Mouse (Mus musculus) spleen, adult 2 months (tissue): Measurements from ENCODE around the gene Patl1. TPM values are rescaled to one million over a fixed set of nuclear protein-coding genes. Genes with fewer than 3 reads are reported as not detected.

Experiments
- DNase-seq, 2 experiments: peaks; one replicate each; pipeline versions ENCODE4 v3.0.0 to v3.0.0-alpha.2; 2012 to 2021; ENCODE audit warnings: low spot score in 2 of 2, low read depth in 1 of 2
- H3K27ac ChIP-seq: fragments of 200-500 bp; 2 replicates; pipeline ENCODE4 v1.5.1; 2012; ENCODE audit warnings: low read length, inconsistent platforms; ENCODE audit not compliant: insufficient read depth
- H3K27me3 ChIP-seq: fragments of 200-500 bp; 2 replicates; pipeline ENCODE4 v1.6.1; 2012; ENCODE audit warnings: mild to moderate bottlenecking, moderate library complexity, low read length, inconsistent platforms; ENCODE audit not compliant: control insufficient read depth, insufficient read depth
- H3K36me3 ChIP-seq: fragments of 200-500 bp; 2 replicates; pipeline ENCODE4 v1.6.1; 2012; ENCODE audit warnings: mild to moderate bottlenecking, low read length, inconsistent platforms; ENCODE audit not compliant: control insufficient read depth, insufficient read depth
- H3K4me1 ChIP-seq: fragments of 200-500 bp; 2 replicates; pipeline ENCODE4 v1.6.1; 2011; ENCODE audit warnings: inconsistent platforms; ENCODE audit not compliant: control insufficient read depth, insufficient read depth, insufficient read length
- H3K4me3 ChIP-seq: fragments of 200-500 bp; 2 replicates; pipeline ENCODE4 v1.5.1; 2011; ENCODE audit warnings: mild to moderate bottlenecking, inconsistent platforms; ENCODE audit not compliant: insufficient read depth, insufficient read length; ENCODE audit errors: extremely low read depth
- CTCF ChIP-seq: fragments of 200-500 bp; IDR thresholded peaks from 2 replicates; pipeline ENCODE4 v1.5.1; 2011; ENCODE audit warnings: mild to moderate bottlenecking, inconsistent platforms; ENCODE audit not compliant: insufficient read depth, insufficient read length, insufficient replicate concordance; ENCODE audit errors: extremely low read depth
- POLR2A ChIP-seq: fragments of 200-500 bp; IDR thresholded peaks from 2 replicates; pipeline ENCODE4 v1.6.1; 2011; ENCODE audit warnings: low read depth, low read length, inconsistent platforms
- WGBS: fragments of 180-500 bp; shearing (Covaris S2); methylation state at CpG from one replicate; pipeline ENCODE4 v1.1.7; 2018; 5-methylcytosine and 5-hydroxymethylcytosine counted together
- polyA plus RNA-seq: library from polyadenylated mRNA; depleted of rRNA; stranded (reverse); fragments of >200 nt; gene quantifications from 2 replicates; pipeline ENCODE4 v1.2.3, GENCODE M21; 2012

The Patl1 gene
- polyA plus RNA-seq, 1 experiment = 12.6 TPM

- peak within 1 kb of the TSS; percentile 78 for H3K27ac ChIP-seq
- H3K4me1 ChIP-seq = no peaks in the 10 kb centered on the region
- under 1% methylated on average over 59 of the region's 59 CpGs for WGBS
- TF ChIP-seq POLR2A = peak; percentile 79
- no peak for TF ChIP-seq CTCF
- DNase-seq = peak; percentile 99 to 100
- no peaks in the 10 kb centered on the region for H3K27me3 ChIP-seq
- no peaks in the 10 kb centered on the region for H3K36me3 ChIP-seq
- peak within 1 kb of the TSS; percentile 79 for H3K4me3 ChIP-seq
These were observed 53.1 kb downstream of the Patl1 start, which contains the start of gene Osbp for GRCm38 (mm10) chr19:11965023-11965942. TSS of gene Osbp (plus strand) at chr19:11965941.

- Histone ChIP-seq H3K27ac (no peak overlapping the region; the same call in 1 of the 2 replicates), H3K4me3 (peak overlapping the region; percentile 79), H3K27me3 (no peaks in the 10 kb centered on the region), H3K36me3 (peaks cover 5% of the 10 kb centered on the region), H3K4me1 (no peaks in the 10 kb centered on the region)
- TF ChIP-seq POLR2A (no peak), CTCF (no peak)
- WGBS = under 1% methylated on average over 18 of the region's 18 CpGs
- DNase-seq = peak; percentile 14 to 48
These were observed 54.0 kb downstream of the Patl1 start for GRCm38 (mm10) chr19:11966201-11966636.

- peaks cover 26% of the 10 kb centered on the region for H3K36me3 ChIP-seq
- WGBS = 81% methylated on average over 9 of the region's 9 CpGs
These were observed 57.2 kb downstream of the Patl1 start for GRCm38 (mm10) chr19:11969155-11970050.

GRCm38 (mm10) chr19:11973511-11974222, 61.5 kb downstream of the Patl1 start:
- Histone ChIP-seq H3K27me3 (no peaks in the 10 kb centered on the region), H3K4me1 (peaks cover 4% of the 10 kb centered on the region; the same call in 1 of the 2 replicates), H3K36me3 (peaks cover 50% of the 10 kb centered on the region), H3K4me3 (no peak overlapping the region), H3K27ac (no peak overlapping the region)
- 74% methylated on average over 13 of the region's 13 CpGs for WGBS
- peak in 1 of 2 experiments; percentile 13 for DNase-seq
- TF ChIP-seq CTCF (no peak), POLR2A (no peak)

More at GRCm38 (mm10) chr19:11969155-11970050, 57.2 kb downstream of the Patl1 start:
- no peak overlapping the region for H3K4me3 ChIP-seq
- no peaks in the 10 kb centered on the region for H3K27me3 ChIP-seq
- peaks cover 4% of the 10 kb centered on the region; the same call in 1 of the 2 replicates for H3K4me1 ChIP-seq
- TF ChIP-seq CTCF = no peak
- no peak for TF ChIP-seq POLR2A
- no peak for DNase-seq
- no peak overlapping the region for H3K27ac ChIP-seq

GRCm38 (mm10) chr19:11974223-11974540, 62.0 kb downstream of the Patl1 start:
- Histone ChIP-seq H3K27me3 (no peaks in the 10 kb centered on the region), H3K36me3 (peaks cover 55% of the 10 kb centered on the region), H3K27ac (no peak overlapping the region), H3K4me3 (no peak overlapping the region), H3K4me1 (peaks cover 4% of the 10 kb centered on the region; the same call in 1 of the 2 replicates)
- TF ChIP-seq CTCF = no peak
- TF ChIP-seq POLR2A = no peak
- WGBS = 90% methylated on average over 2 of the region's 2 CpGs
- no peak for DNase-seq

GRCm38 (mm10) chr19:11975683-11976082, 63.5 kb downstream of the Patl1 start:
- Histone ChIP-seq H3K36me3 (peaks cover 60% of the 10 kb centered on the region), H3K4me3 (no peak overlapping the region), H3K27ac (no peak overlapping the region), H3K4me1 (peaks cover 4% of the 10 kb centered on the region; the same call in 1 of the 2 replicates), H3K27me3 (no peaks in the 10 kb centered on the region)
- DNase-seq = no peak
- no peak for TF ChIP-seq CTCF
- TF ChIP-seq POLR2A = no peak
- WGBS = 81% methylated on average over 4 of the region's 4 CpGs
